Mouse (Mus musculus) spleen, adult 18-20 months (tissue): Measurements from ENCODE around the gene Zfp275.
A peak's percentile ranks its signal among the peaks of the same experiment; 100 is the strongest.
"Not testable (repeated sequence)": the region's sequence is repeated elsewhere in the genome, so short reads cannot be mapped to it uniquely, and the experiment has no call there.

ENCODE experiments used
- DNase-seq, 2 experiments: peaks; one replicate each; pipeline ENCODE4 v3.0.0; 2022; ENCODE audit warnings: mixed read lengths in 2 of 2

The Zfp275 gene

GRCm38 (mm10) chrX:73342483-73342895 lies at the start of gene Zfp275:
Gene Zfp275, plus strand, starts transcription at chrX:73342621.
- peak; percentile 69 to 71 for DNase-seq

DNA sequence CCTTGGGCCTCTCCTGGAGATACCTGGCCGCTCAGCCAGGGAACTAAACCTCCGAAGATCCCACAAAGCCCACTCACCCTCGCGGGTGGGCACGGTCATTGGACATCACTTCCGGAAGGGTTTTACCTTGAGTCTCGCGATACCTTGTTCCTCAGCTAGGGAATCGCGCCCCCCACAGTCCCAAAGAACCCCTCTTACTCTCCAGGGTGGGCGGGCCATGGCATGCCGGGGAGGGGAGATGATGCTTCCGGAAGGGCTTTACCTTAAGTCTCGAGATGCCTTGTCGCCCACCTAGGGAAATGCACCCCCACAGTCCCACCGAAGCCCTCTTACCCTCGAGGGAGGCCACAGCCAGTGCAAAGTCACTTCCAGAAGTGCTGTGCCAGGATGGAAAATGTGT lies 49.5 kb upstream of the Zfp275 start, which contains the start of the genes Xlr5a and Xlr5c:
Gene Xlr5a, minus strand, starts transcription at position 101 of the 400 bp plus-strand sequence.
Gene Xlr5c, minus strand, starts transcription at position 101 of the 400 bp plus-strand sequence.
- not testable (repeated sequence) for DNase-seq

GRCm38 (mm10) chrX:73295745-73296144 lies 46.7 kb upstream of the Zfp275 start:
- DNase-seq = not testable (repeated sequence)

- peak in 1 of 2 experiments; percentile 6 for DNase-seq
Observed at GRCm38 (mm10) chrX:73312522-73312921, 29.9 kb upstream of the Zfp275 start.

DNA sequence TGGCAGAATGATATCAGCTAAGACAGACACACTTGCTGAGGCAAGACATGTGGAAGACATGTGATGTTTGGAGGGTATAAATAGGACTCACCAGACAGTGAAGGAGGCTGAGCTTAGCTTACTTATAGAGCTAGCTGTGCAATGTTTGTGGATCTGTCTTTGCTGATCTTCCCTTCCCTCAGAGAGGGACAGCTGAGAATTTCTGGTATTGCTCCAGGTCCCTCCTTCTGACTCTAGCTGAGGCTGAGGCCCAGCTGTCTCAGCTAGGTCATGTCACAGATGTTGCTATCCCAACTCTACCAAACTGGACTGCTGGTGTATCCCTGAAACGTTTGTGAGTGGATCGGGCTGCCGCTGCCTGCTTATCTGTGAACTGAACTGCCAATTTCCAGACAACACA lies 21.4 kb upstream of the Zfp275 start:
- no peak for DNase-seq

DNA sequence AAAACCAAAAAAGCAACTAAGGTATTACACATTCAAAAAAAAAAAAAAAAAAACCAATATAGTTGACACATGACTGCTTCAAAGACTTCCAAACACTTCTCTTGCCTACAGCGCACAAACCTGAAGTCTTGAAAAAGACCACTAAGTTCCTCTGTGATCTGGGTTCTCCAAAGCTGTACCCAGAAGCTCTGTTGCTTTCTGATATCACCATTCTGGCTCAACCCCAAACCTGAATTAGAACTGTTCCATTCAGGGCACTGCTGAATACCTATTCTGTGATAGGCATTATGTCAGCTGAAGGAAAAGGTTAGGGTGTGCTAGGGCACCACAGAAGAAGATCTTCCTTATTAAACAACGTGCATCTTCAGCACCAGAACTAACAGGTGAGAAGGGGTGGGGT lies 15.2 kb upstream of the Zfp275 start:
- no peak for DNase-seq

DNA sequence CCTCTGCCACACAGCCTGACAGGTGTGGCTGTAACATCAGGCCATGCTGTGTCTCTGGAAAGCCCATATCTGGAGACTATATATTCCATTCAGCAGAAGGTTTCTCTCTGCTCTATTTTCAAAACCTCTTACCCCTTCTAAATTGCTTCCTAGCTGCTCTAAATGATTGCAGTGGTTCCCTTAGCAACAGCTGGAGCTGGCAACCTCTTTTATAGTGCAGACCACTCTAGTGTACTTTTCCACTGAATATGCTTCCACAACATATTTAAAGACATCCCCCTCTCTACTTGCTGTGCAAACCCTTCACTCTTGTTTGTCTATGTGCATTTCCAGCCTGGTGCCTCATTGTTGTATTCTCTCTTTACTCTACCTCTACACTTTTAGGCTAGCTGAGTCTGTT lies 8.9 kb upstream of the Zfp275 start:
- DNase-seq = no peak

- DNase-seq = no peak
Observed at GRCm38 (mm10) chrX:73336740-73337139, 5.7 kb upstream of the Zfp275 start, which contains the start of gene Gm45015. Gene Gm45015, minus strand, starts transcription at chrX:73336840.

- DNase-seq = no peak
Observed at GRCm38 (mm10) chrX:73341473-73341872, 948 bp upstream of the Zfp275 start.

DNA sequence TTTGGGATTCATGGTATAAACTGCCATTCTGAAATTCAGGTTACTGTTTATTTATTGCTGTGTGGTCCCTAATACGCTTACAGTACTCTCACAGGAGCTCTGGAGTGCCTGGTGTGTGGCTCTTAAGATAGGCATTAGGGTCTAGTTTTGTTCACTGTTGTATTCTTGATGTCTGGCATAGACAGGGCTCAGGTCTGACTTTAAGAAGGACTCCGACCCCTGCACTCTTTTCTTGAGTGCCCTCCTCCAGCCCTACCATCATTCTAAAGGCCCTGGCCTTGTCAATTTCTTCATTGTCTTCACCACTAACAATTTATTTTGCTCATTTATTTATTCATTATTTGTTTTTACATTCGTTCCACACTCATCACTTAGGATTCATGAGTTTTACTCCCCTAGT lies 353 bp upstream of the Zfp275 start:
- DNase-seq = no peak

DNA sequence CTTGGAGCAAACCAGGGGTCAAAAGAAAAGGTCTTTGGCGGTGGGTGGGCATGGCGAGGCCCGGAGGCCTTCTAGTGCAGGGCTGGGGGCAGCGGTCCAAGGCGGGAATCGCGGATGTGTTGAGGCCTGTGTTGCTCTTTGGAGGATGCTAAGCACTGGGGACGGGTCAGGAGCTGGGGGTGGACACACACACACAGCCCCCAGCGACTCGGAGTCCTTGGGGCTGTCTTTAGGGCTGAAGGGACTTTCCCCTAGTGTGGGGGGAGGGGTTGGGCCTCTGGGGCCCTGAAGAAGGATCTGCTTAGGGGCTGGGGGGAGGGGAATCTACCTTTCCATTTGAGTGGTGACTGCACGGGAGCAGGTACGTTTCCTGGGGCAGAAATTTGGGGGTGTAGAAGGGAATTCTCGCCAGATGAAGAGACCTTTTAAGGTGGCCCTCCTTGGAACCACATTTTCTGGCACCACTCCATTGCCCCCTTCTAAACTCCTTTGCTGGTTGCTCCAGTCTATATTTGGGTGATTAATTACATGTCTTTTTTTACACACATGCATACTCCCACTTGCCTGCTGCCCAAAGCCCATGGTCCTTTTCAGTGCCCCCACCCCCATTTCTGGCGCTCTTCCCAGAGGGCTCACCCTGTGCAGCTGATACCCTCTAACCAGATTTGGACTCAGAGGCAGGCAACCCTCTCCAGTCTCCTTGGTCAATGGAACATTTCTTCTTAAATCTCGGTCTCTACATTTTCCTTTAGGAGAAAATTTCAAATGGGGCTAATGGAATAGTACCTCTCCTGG lies 717 bp downstream of the Zfp275 start:
- DNase-seq = no peak

- no peak for DNase-seq
Observed at GRCm38 (mm10) chrX:73343802-73344201, 1.4 kb downstream of the Zfp275 start.

- DNase-seq = no peak
Observed at GRCm38 (mm10) chrX:73344346-73344745, 1.9 kb downstream of the Zfp275 start.

- DNase-seq = no peak
Observed at GRCm38 (mm10) chrX:73356163-73356562, 13.7 kb downstream of the Zfp275 start.

- DNase-seq = no peak
Observed at GRCm38 (mm10) chrX:73356719-73357118, 14.3 kb downstream of the Zfp275 start.

DNA sequence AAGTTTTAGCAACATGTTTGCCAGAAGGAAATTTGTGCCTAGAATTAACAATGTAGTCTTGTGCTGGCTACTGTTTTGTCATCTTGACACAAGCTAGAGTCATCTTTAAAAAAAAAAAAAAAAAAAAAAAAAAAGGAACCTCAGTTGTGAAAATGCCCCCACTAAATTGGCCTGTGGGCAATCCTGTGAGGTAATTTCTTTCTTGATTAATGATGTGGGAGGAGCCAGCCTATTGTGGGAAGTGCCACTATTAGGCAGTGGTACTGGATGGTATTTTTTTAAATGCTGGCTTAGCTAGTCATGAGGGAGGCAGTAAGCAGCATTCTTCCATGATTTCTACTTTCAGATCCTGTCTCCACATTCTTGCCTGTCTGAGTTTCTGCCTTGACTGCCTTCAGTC lies 20.9 kb downstream of the Zfp275 start:
- no peak for DNase-seq

DNA sequence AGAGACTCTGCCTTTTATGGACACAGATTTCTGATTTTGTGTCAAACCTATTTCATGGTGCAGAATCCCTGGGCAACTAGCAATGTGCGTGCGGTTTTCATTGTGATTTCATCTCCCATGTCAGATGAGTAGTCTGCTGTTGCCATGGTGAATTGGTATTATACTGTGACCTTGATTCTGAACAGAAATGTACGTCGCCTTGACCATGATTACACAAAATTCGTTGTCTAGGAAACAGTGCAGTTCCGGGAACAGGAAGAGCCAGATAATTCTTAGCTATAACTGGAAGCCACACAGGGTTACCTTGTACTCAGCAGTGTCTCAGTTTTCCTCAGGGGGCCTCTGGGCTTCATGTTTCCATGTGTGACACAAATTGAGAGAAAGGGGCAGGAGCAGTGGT lies 42.0 kb downstream of the Zfp275 start:
- no peak for DNase-seq

GRCm38 (mm10) chrX:73384924-73385323 lies 42.5 kb downstream of the Zfp275 start:
- DNase-seq = no peak

DNA sequence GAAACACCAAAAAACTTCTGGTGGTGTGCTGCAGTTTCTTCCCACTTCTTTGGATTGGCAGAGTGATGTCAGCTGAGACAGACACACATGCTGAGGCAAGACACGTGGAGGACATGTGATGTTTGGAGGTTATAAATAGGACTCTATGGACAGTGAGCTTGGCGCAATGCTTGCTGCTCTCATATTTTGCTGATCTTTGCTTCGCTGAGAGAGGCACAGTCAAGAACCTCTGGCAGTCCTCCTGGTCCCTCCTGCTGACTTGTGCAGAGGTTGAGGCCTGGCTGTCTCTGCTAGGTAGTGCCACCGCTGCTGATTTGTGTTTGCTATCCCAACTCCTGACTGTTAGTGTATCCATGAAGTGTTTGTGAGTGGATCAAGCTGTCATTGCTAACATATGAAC lies 49.1 kb downstream of the Zfp275 start:
- DNase-seq = no peak

GRCm38 (mm10) chrX:73396446-73396845 lies 54.0 kb downstream of the Zfp275 start:
- DNase-seq = no peak

DNA sequence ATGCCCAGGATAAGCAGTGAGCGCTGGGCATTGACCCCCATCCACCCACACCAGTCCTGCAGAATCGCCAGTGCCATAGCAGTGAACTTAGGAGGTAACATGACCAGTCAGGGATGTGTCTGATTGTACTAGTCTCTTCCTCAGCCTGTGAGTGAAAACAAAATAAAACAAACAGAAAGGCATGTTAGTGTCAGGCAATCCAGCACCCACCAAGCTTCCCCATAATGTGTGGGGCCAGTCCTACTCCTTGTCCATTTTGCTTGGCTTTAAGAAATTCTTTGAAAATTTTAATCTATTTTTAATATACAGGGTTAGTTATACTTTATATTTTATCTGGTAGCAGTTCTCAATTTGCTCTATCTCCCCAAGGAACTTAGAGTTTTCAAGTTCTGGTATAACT lies 56.2 kb downstream of the Zfp275 start, which contains the start of gene Gm18336:
Gene Gm18336, minus strand, starts transcription at position 101 of the 400 bp plus-strand sequence.
- DNase-seq = not testable (repeated sequence)

GRCm38 (mm10) chrX:73400951-73401350 lies 58.5 kb downstream of the Zfp275 start:
- no peak for DNase-seq

GRCm38 (mm10) chrX:73401616-73402015 lies 59.2 kb downstream of the Zfp275 start:
- no peak for DNase-seq
